Mouse (Mus musculus) neural tube, embryonic 11.5 days (tissue): Measurements from ENCODE around the gene Zfp39. TPM values are rescaled to one million over a fixed set of nuclear protein-coding genes. Genes with fewer than 3 reads are reported as not detected.
A peak's percentile ranks its signal among the peaks of the same experiment; 100 is the strongest.

Source experiments
- ATAC-seq: fragments of 200-750 bp; cut with Nextera tagmentation; 2 replicates; pipeline ENCODE4 v1.8.0; 2017; ENCODE audit warnings: moderate number of reproducible peaks, mild to moderate bottlenecking, moderate TSS enrichment, moderate library complexity; ENCODE audit not compliant: insufficient read depth, low FRiP score, low TSS enrichment
- DNase-seq: peaks from one replicate; pipeline ENCODE4 v3.0.0-alpha.2; 2015; ENCODE audit warnings: low spot score
- H3K27ac ChIP-seq: fragments of 300-500 bp; sonication (generic); 2 replicates; pipeline ENCODE4 v1.5.1; 2014; ENCODE audit warnings: low read depth, mild to moderate bottlenecking, low read length
- H3K27me3 ChIP-seq: fragments of 300-500 bp; sonication (generic); 2 replicates; pipeline ENCODE4 v1.6.1; 2014; ENCODE audit warnings: mild to moderate bottlenecking, low read length, mixed read lengths; ENCODE audit not compliant: control insufficient read depth, insufficient read depth
- H3K36me3 ChIP-seq: fragments of 300-500 bp; sonication (generic); 2 replicates; pipeline ENCODE4 v1.6.1; 2014; ENCODE audit warnings: mild to moderate bottlenecking, low read length, moderate library complexity, mixed read lengths; ENCODE audit not compliant: control insufficient read depth, insufficient read depth
- H3K4me1 ChIP-seq: fragments of 300-500 bp; sonication (generic); 2 replicates; pipeline ENCODE4 v1.6.1; 2014; ENCODE audit warnings: low read length, mixed read lengths; ENCODE audit not compliant: control insufficient read depth, insufficient read depth
- H3K4me2 ChIP-seq: fragments of 300-500 bp; sonication (generic); 2 replicates; pipeline ENCODE4 v1.6.1; 2014; ENCODE audit warnings: low read depth, mild to moderate bottlenecking, moderate library complexity
- H3K4me3 ChIP-seq: fragments of 300-500 bp; sonication (generic); 2 replicates; pipeline ENCODE4 v1.5.1; 2014; ENCODE audit warnings: low read depth, low read length
- H3K9ac ChIP-seq: fragments of 300-500 bp; sonication (generic); 2 replicates; pipeline ENCODE4 v1.6.1; 2014; ENCODE audit warnings: mild to moderate bottlenecking, low read length
- H3K9me3 ChIP-seq: fragments of 300-500 bp; sonication (generic); 2 replicates; pipeline ENCODE4 v1.6.1; 2016; ENCODE audit warnings: low read length; ENCODE audit not compliant: control insufficient read depth
- WGBS: fragments of 180-500 bp; shearing (Covaris S2); extraction: QIAGEN DNeasy Blood & Tissue Kit; methylation state at CpG from one replicate; pipeline ENCODE4 v1.1.7; 2014; 5-methylcytosine and 5-hydroxymethylcytosine counted together
- polyA plus RNA-seq: library from polyadenylated mRNA; unstranded; fragments of >200 nt; fragmentation: Nextera tagmentation; extraction: Ambion mirVana; gene quantifications from 2 replicates; pipeline ENCODE4 v1.2.1, GENCODE M21; 2014

Zfp39 gene
- 6.1 and 7.2 TPM in 2 replicates for polyA plus RNA-seq

GRCm38 (mm10) chr11:58903511-58904409 is at the start of gene Zfp39:
Zfp39 (minus strand) TSS chr11:58904225.
- H3K27ac ChIP-seq, result peak within 1 kb of the TSS; percentile 68
- H3K4me3 ChIP-seq, result peak within 1 kb of the TSS; percentile 76
- H3K27me3 ChIP-seq, result no peaks in the 10 kb centered on the region
- no peaks in the 10 kb centered on the region for H3K9me3 ChIP-seq
- WGBS, result under 1% methylated on average over 40 of the region's 40 CpGs
- peaks cover 6% of the 10 kb centered on the region; the same call in 1 of the 2 replicates for H3K4me1 ChIP-seq
- peak; percentile 95 for DNase-seq
- H3K4me2 ChIP-seq, result peak within 1 kb of the TSS; percentile 93
- no peaks in the 10 kb centered on the region for H3K36me3 ChIP-seq
- ATAC-seq, result peak; percentile 99
- H3K9ac ChIP-seq, result peak within 1 kb of the TSS; percentile 91

GRCm38 (mm10) chr11:58953351-58954169 is 49.5 kb upstream of the Zfp39 start:
- peak overlapping the region; percentile 58 for H3K4me2 ChIP-seq
- WGBS, result under 1% methylated on average over 32 of the region's 33 CpGs
- H3K27ac ChIP-seq, result peak overlapping the region; percentile 86
- no peaks in the 10 kb centered on the region for H3K36me3 ChIP-seq
- H3K9ac ChIP-seq, result peak overlapping the region; percentile 64
- H3K9me3 ChIP-seq, result no peaks in the 10 kb centered on the region
- DNase-seq (peak; percentile 70), ATAC-seq (peak; percentile 5)
- H3K27me3 ChIP-seq, result no peaks in the 10 kb centered on the region
- peaks cover 23% of the 10 kb centered on the region for H3K4me1 ChIP-seq
- peak overlapping the region; percentile 86 for H3K4me3 ChIP-seq

- H3K27ac ChIP-seq, result no peak overlapping the region
- peaks cover 8% of the 10 kb centered on the region; the same call in 1 of the 2 replicates for H3K4me1 ChIP-seq
- WGBS, result 78% methylated on average over 5 of the region's 5 CpGs
- no peaks in the 10 kb centered on the region for H3K27me3 ChIP-seq
- H3K4me3 ChIP-seq, result no peak overlapping the region
- H3K4me2 ChIP-seq, result no peak overlapping the region
- DNase-seq (no peak), ATAC-seq (no peak)
- H3K9ac ChIP-seq, result no peak overlapping the region
- H3K9me3 ChIP-seq, result no peaks in the 10 kb centered on the region
- H3K36me3 ChIP-seq, result no peaks in the 10 kb centered on the region
Measured at GRCm38 (mm10) chr11:58951210-58951609, 47.2 kb upstream of the Zfp39 start.

DNA sequence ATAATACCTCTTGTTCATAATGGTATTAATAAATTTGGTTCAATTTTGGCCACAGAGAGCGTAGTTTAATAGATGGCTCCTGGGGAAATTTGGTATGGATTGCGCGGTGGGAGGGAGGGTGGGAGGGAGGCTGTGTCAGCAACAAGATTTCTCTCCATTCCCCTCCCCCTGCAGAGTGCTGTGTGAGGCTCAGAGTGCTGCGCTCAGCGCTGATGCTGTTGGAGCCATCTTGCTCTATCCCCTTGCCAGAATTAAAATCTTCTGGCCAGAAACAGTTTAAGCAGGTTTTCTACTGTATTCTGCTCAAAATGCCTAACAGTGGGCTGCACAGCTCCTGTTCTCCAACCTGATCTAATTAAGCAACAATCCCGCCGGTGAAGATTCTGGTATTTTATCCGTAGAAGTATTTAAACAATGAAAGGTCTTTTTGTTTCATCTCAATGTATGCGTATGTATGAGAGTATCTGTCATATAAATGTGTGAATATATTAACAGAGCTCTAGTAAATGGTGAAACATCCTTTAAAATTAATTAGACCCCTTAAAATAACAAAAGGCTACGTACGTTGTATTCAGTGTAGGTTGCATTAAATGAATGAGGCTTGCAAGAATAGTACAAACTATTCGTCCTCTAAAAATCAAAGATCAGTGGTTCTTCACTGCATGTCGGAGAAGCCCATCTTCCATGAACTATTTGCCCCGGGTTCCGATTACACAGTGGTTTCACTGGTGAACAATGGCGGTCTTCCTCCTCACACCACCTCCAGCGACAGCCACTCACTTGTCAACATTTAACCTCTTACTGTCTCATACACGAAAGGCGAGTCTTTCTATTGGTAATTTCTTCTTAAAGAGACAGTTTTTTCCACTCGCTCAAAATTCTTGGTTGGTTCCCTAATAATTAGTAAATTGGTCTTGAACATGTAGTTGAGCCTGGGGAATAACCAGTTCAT is 45.7 kb upstream of the Zfp39 start:
- Histone ChIP-seq H3K4me3 (peak overlapping the region; percentile 54), H3K4me2 (peak overlapping the region; percentile 76), H3K9me3 (no peaks in the 10 kb centered on the region), H3K36me3 (no peaks in the 10 kb centered on the region), H3K27me3 (no peaks in the 10 kb centered on the region), H3K27ac (peak overlapping the region; percentile 97), H3K9ac (peak overlapping the region; percentile 85), H3K4me1 (peaks cover 4% of the 10 kb centered on the region; the same call in 1 of the 2 replicates)
- ATAC-seq, result peak; percentile 29; the same call in 1 of the 2 replicates
- WGBS, result 8% methylated on average over 20 of the region's 20 CpGs
- peak; percentile 77 for DNase-seq

DNA sequence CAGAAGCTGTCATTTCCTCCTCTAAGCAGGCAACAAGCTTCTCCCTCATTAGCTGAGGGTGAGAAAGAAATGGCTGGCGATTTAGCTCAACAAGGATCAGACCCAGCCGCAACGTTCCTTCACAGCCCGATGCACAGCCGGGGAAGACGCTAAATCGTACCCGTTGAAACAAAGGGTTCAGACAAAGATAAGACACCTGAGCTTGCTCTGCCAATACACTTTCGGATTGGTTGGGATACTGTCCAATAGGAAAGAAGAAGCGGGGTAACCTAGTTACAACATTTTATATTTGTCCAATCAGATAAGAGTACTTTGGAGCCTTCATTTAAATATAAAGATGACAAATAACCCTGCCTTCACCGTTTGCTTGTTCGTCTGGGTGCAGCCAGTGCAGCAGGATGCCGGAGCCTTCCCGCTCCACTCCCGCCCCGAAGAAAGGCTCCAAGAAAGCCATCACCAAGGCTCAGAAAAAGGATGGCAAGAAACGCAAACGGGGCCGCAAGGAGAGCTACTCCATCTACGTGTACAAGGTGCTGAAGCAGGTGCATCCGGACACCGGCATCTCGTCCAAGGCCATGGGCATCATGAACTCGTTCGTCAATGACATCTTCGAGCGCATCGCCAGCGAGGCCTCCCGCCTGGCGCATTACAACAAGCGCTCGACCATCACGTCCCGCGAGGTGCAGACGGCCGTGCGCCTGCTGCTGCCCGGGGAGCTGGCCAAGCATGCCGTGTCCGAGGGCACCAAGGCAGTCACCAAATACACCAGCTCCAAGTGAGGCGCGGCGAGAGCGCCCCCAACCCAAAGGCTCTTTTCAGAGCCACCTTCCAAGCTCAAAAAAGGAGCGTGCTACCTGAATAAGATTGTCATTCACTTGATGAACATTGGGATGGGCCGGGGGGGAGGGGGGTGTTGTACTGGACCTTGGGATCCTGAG is 44.8 kb upstream of the Zfp39 start, which contains the start of gene Hist3h2ba:
Hist3h2ba (plus strand) TSS at position 379 of the 938 bp plus-strand sequence.
- under 1% methylated on average over 45 of the region's 48 CpGs for whole genome bisulfite sequencing
- ATAC-seq (peak; percentile 92), DNase-seq (peak; percentile 84)
- Histone ChIP-seq H3K9me3 (no peaks in the 10 kb centered on the region), H3K36me3 (no peaks in the 10 kb centered on the region), H3K9ac (peak within 1 kb of the TSS; percentile 85), H3K27me3 (no peaks in the 10 kb centered on the region), H3K4me2 (peak within 1 kb of the TSS; percentile 76), H3K4me3 (peak within 1 kb of the TSS; percentile 54), H3K4me1 (peaks cover 4% of the 10 kb centered on the region; the same call in 1 of the 2 replicates), H3K27ac (peak within 1 kb of the TSS; percentile 97)

- DNase-seq (no peak), ATAC-seq (peak; percentile 24; the same call in 1 of the 2 replicates)
- Histone ChIP-seq H3K4me2 (peak overlapping the region; percentile 76), H3K27me3 (no peaks in the 10 kb centered on the region), H3K36me3 (no peaks in the 10 kb centered on the region), H3K4me1 (peaks cover 2% of the 10 kb centered on the region; the same call in 1 of the 2 replicates), H3K9ac (peak overlapping the region; percentile 62), H3K27ac (peak overlapping the region; percentile 91), H3K4me3 (peak overlapping the region; percentile 54), H3K9me3 (no peaks in the 10 kb centered on the region)
- WGBS, result 19% methylated on average over 23 of the region's 23 CpGs
Measured at GRCm38 (mm10) chr11:58947798-58948528, 43.9 kb upstream of the Zfp39 start.

DNA sequence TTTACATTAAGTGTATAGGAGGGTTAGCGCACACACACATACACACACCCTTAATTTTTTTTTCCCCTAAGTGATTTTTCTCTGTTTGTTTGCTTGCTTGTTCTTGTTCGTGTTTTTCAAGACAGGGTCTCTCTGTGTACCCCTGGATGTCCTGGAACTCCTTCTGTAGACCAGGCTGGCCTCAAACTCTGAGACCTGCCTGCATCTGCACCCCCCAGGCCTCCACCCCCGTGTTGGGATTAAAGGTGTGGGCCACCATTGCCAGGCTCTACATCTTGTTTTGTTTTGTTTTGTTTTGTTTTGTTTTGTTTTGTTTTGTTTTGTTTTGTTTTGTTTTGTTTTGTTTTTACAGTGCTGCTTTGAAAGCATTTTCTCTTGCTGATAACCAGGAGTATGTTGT is 43.3 kb upstream of the Zfp39 start:
- Histone ChIP-seq H3K4me3 (no peak overlapping the region), H3K4me2 (peak overlapping the region; percentile 76; the same call in 1 of the 2 replicates), H3K4me1 (no peaks in the 10 kb centered on the region; the same call in 1 of the 2 replicates), H3K27me3 (no peaks in the 10 kb centered on the region), H3K9me3 (no peaks in the 10 kb centered on the region), H3K27ac (no peak overlapping the region; the same call in 1 of the 2 replicates), H3K36me3 (no peaks in the 10 kb centered on the region), H3K9ac (peak overlapping the region; percentile 62; the same call in 1 of the 2 replicates)
- DNase-seq (no peak), ATAC-seq (no peak)
- 80% methylated on average over 3 of the region's 3 CpGs for WGBS
